Mouse (Mus musculus) gastrocnemius, postnatal 10 days (tissue): ENCODE results near the gene Dnajc5g. TPM values are rescaled to one million over a fixed set of nuclear protein-coding genes. Genes with fewer than 3 reads are reported as not detected.

Source experiments
- DNase-seq: peaks from one replicate; pipeline ENCODE4 v3.0.0; 2021; ENCODE audit warnings: mixed read lengths
- total RNA-seq, 2 experiments: library from RNA; stranded (reverse); gene quantifications; 2 replicates each; pipeline ENCODE4 v1.2.3; 2021

Gene Dnajc5g
- total RNA-seq, 2 experiments from 2014 or later = not detected

GRCm38 (mm10) chr5:31108000-31108490 lies 2.0 kb downstream of the Dnajc5g start, which contains the start of gene Slc30a3:
Gene Slc30a3 (minus strand): TSS chr5:31108237.
- no peak for DNase-seq

- DNase-seq = no peak
These were observed 4.7 kb downstream of the Dnajc5g start for GRCm38 (mm10) chr5:31110781-31111180.

GRCm38 (mm10) chr5:31116354-31116753 lies 10.3 kb downstream of the Dnajc5g start, which contains the start of gene Trim54:
Gene Trim54 (plus strand): TSS chr5:31116712.
- DNase-seq = no peak

- DNase-seq = no peak
These were observed 10.8 kb downstream of the Dnajc5g start for GRCm38 (mm10) chr5:31116912-31117311.

- no peak for DNase-seq
These were observed 15.0 kb downstream of the Dnajc5g start for GRCm38 (mm10) chr5:31121111-31121510.

GRCm38 (mm10) chr5:31123481-31123880 lies 17.4 kb downstream of the Dnajc5g start:
- DNase-seq = no peak

GRCm38 (mm10) chr5:31126050-31126449 lies 20.0 kb downstream of the Dnajc5g start:
- DNase-seq = no peak

- no peak for DNase-seq
These were observed 30.8 kb downstream of the Dnajc5g start for GRCm38 (mm10) chr5:31136730-31137424.

GRCm38 (mm10) chr5:31137658-31138057 lies 31.6 kb downstream of the Dnajc5g start:
- DNase-seq = no peak

GRCm38 (mm10) chr5:31138241-31138967 lies 32.3 kb downstream of the Dnajc5g start, which contains the start of gene Ucn:
Gene Ucn (minus strand): TSS chr5:31138829.
- peak; percentile 23 for DNase-seq

GRCm38 (mm10) chr5:31138968-31139425 lies 32.9 kb downstream of the Dnajc5g start:
- DNase-seq = no peak

- no peak for DNase-seq
These were observed 43.7 kb downstream of the Dnajc5g start for GRCm38 (mm10) chr5:31149781-31150180.

GRCm38 (mm10) chr5:31151746-31152145 lies 45.7 kb downstream of the Dnajc5g start:
- no peak for DNase-seq

- peak; percentile 41 for DNase-seq
These were observed 47.5 kb downstream of the Dnajc5g start for GRCm38 (mm10) chr5:31153516-31154151.

- DNase-seq = peak; percentile 74
These were observed 48.1 kb downstream of the Dnajc5g start, which contains the start of gene Mpv17 for GRCm38 (mm10) chr5:31154152-31154553. Gene Mpv17 (minus strand): TSS chr5:31154251.

Other genes starting within 250 kb of the Dnajc5g start
- 10 to 100 TPM; 40.4 to 46.9 TPM for gene Tmem214, start 238.3 kb upstream of the Dnajc5g start, total RNA-seq
- gene Agbl5, start 217.6 kb upstream of the Dnajc5g start, total RNA-seq = 1 to 10 TPM; 4.5 to 5.0 TPM
- gene Ost4, start 198.5 kb upstream of the Dnajc5g start, total RNA-seq = 100 to 1,000 TPM; 149 to 168 TPM
- 10 to 100 TPM; 42.2 to 60.5 TPM for gene Emilin1, start 192.9 kb upstream of the Dnajc5g start, total RNA-seq
- 10 to 100 TPM; 27.9 TPM for gene Khk, start 184.9 kb upstream of the Dnajc5g start, total RNA-seq
- gene Cgref1, start 160.7 kb upstream of the Dnajc5g start, total RNA-seq = 10 to 100 TPM in 1 of 2 experiments, 1 to 10 TPM in 1; 8.5 to 15.3 TPM
- gene Preb, start 145.9 kb upstream of the Dnajc5g start, total RNA-seq = 10 to 100 TPM; 76.8 to 83.0 TPM
- under 1 TPM; 0.09 to 0.28 TPM for gene Tcf23, start 137.6 kb upstream of the Dnajc5g start, total RNA-seq
- 10 to 100 TPM; 67.8 to 75.2 TPM for gene Atraid, start 58.0 kb upstream of the Dnajc5g start, total RNA-seq
- 1 to 10 TPM; 2.9 to 3.5 TPM for gene Slc5a6, start 57.4 kb upstream of the Dnajc5g start, total RNA-seq
- gene Cad, start 51.5 kb upstream of the Dnajc5g start, total RNA-seq = 10 to 100 TPM; 20.0 to 29.6 TPM
- under 1 TPM; 0.27 to 0.28 TPM for gene Slc30a3, start 2.0 kb downstream of the Dnajc5g start, total RNA-seq
- gene Trim54, start 10.4 kb downstream of the Dnajc5g start, total RNA-seq = 100 to 1,000 TPM; 161 to 173 TPM
- not detected for gene Ucn, start 32.5 kb downstream of the Dnajc5g start, total RNA-seq
- 10 to 100 TPM; 40.2 to 41.2 TPM for gene Mpv17, start 48.0 kb downstream of the Dnajc5g start, total RNA-seq
- 1 to 10 TPM in 1 of 2 experiments, under 1 TPM in 1; 0.35 to 1.2 TPM for gene Gm29609, start 73.6 kb downstream of the Dnajc5g start, total RNA-seq
- gene Gtf3c2, start 73.9 kb downstream of the Dnajc5g start, total RNA-seq = 10 to 100 TPM; 30.7 to 37.4 TPM
- 10 to 100 TPM; 57.8 to 58.4 TPM for gene Snx17, start 86.9 kb downstream of the Dnajc5g start, total RNA-seq
- gene Eif2b4, start 87.1 kb downstream of the Dnajc5g start, total RNA-seq = 10 to 100 TPM; 47.9 to 49.8 TPM
- 10 to 100 TPM in 1 of 2 experiments, 1 to 10 TPM in 1; 8.2 to 12.1 TPM for gene Zfp513, start 96.0 kb downstream of the Dnajc5g start, total RNA-seq
- 10 to 100 TPM; 41.7 to 43.9 TPM for gene Ppm1g, start 114.4 kb downstream of the Dnajc5g start, total RNA-seq
- gene Nrbp1, start 134.6 kb downstream of the Dnajc5g start, total RNA-seq = 10 to 100 TPM; 74.7 to 76.3 TPM
- not detected for gene Gm9970, start 134.9 kb downstream of the Dnajc5g start, total RNA-seq
- gene Krtcap3, start 145.4 kb downstream of the Dnajc5g start, total RNA-seq = 1 to 10 TPM; 1.5 to 3.0 TPM
- gene Ift172, start 184.8 kb downstream of the Dnajc5g start, total RNA-seq = 10 to 100 TPM; 20.2 to 27.7 TPM
- 1 to 10 TPM; 8.8 to 10.0 TPM for gene Fndc4, start 189.8 kb downstream of the Dnajc5g start, total RNA-seq
- gene Gckr, start 191.2 kb downstream of the Dnajc5g start, total RNA-seq = under 1 TPM; 0.14 to 0.27 TPM